Mouse (Mus musculus) lung, embryonic 16.5 days (tissue): ENCODE results near the gene Cfap97d1. TPM values are rescaled to one million over a fixed set of nuclear protein-coding genes. Genes with fewer than 3 reads are reported as not detected.

Experiments used
- ATAC-seq: fragments of 200-750 bp; cut with Nextera tagmentation; 2 replicates; pipeline ENCODE4 v1.8.0; 2017; ENCODE audit warnings: low read depth, mild to moderate bottlenecking, moderate library complexity
- H3K27ac ChIP-seq: fragments of 300-500 bp; sonication (generic); 2 replicates; pipeline ENCODE4 v1.5.1; 2014; ENCODE audit warnings: mild to moderate bottlenecking, control low read depth, low read length
- H3K27me3 ChIP-seq: fragments of 300-500 bp; sonication (generic); 2 replicates; pipeline ENCODE4 v1.6.1; 2014; ENCODE audit warnings: low read depth, low read length, mixed read lengths; ENCODE audit not compliant: control insufficient read depth, insufficient read depth
- H3K36me3 ChIP-seq: fragments of 300-500 bp; sonication (generic); 2 replicates; pipeline ENCODE4 v1.6.1; 2014; ENCODE audit warnings: low read length; ENCODE audit not compliant: control insufficient read depth, insufficient read depth
- H3K4me1 ChIP-seq: fragments of 300-500 bp; sonication (generic); replicated peaks from 2 replicates; pipeline ENCODE4 v1.6.1; 2014; ENCODE audit warnings: low read length, mixed read lengths; ENCODE audit not compliant: control insufficient read depth, insufficient read depth
- H3K4me2 ChIP-seq: fragments of 300-500 bp; sonication (generic); 2 replicates; pipeline ENCODE4 v1.6.1; 2014; ENCODE audit warnings: low read depth, low read length, control low read depth
- H3K4me3 ChIP-seq: fragments of 300-500 bp; sonication (generic); 2 replicates; pipeline ENCODE4 v1.5.1; 2014; ENCODE audit warnings: mild to moderate bottlenecking, low read length, control low read depth
- H3K9ac ChIP-seq: fragments of 300-500 bp; sonication (generic); 2 replicates; pipeline ENCODE4 v1.6.1; 2014; ENCODE audit warnings: low read length, control low read depth
- H3K9me3 ChIP-seq: fragments of 300-500 bp; sonication (generic); 2 replicates; pipeline ENCODE4 v1.6.1; 2016; ENCODE audit warnings: low read length; ENCODE audit not compliant: control insufficient read depth
- WGBS: fragments of 180-500 bp; shearing (Covaris S2); extraction: QIAGEN DNeasy Blood & Tissue Kit; methylation state at CpG from one replicate; pipeline ENCODE4 v1.1.7; 2014; 5-methylcytosine and 5-hydroxymethylcytosine counted together
- polyA plus RNA-seq: library from polyadenylated mRNA; unstranded; fragments of >200 nt; fragmentation: Nextera tagmentation; extraction: Ambion mirVana; gene quantifications from 2 replicates; pipeline ENCODE4 v1.2.1, GENCODE M21; 2015

The Cfap97d1 gene
- polyA plus RNA-seq, 1 experiment from 2014 or later: not detected

GRCm38 (mm10) chr11:101953441-101953840, 30.6 kb upstream of the Cfap97d1 start:
- Histone ChIP-seq H3K4me3 (no peak overlapping the region), H3K9ac (0 out of 2 replicates have a peak overlapping the region, but pooled peaks have one; percentile 9), H3K27ac (peak overlapping the region; percentile 67), H3K27me3 (no peaks in the 10 kb centered on the region), H3K36me3 (no peaks in the 10 kb centered on the region), H3K4me1 (peaks cover 17% of the 10 kb centered on the region), H3K9me3 (no peaks in the 10 kb centered on the region), H3K4me2 (peak overlapping the region; percentile 39)
- 35% methylated on average over 4 of the region's 4 CpGs for WGBS
- ATAC-seq: no peak

GRCm38 (mm10) chr11:101957476-101957875, 26.6 kb upstream of the Cfap97d1 start:
- 46% methylated on average over 5 of the region's 5 CpGs for WGBS
- Histone ChIP-seq H3K9ac (no peak overlapping the region), H3K36me3 (no peaks in the 10 kb centered on the region), H3K4me3 (no peak overlapping the region), H3K27me3 (peaks cover 18% of the 10 kb centered on the region), H3K9me3 (no peaks in the 10 kb centered on the region), H3K27ac (no peak overlapping the region), H3K4me2 (no peak overlapping the region), H3K4me1 (peaks cover 12% of the 10 kb centered on the region)
- no peak for ATAC-seq

GRCm38 (mm10) chr11:101963043-101963442, 21.0 kb upstream of the Cfap97d1 start:
- no peak overlapping the region; the same call in 1 of the 2 replicates for H3K4me3 ChIP-seq
- no peaks in the 10 kb centered on the region for H3K9me3 ChIP-seq
- peak overlapping the region; percentile 84 for H3K4me2 ChIP-seq
- peaks cover 8% of the 10 kb centered on the region for H3K4me1 ChIP-seq
- 2% methylated on average over 11 of the region's 11 CpGs for WGBS
- H3K9ac ChIP-seq: no peak overlapping the region
- peaks cover 57% of the 10 kb centered on the region for H3K27me3 ChIP-seq
- no peak overlapping the region for H3K27ac ChIP-seq
- no peak for ATAC-seq
- no peaks in the 10 kb centered on the region for H3K36me3 ChIP-seq

GRCm38 (mm10) chr11:101963473-101964291, 20.4 kb upstream of the Cfap97d1 start:
- H3K9ac ChIP-seq: peak overlapping the region; percentile 61
- H3K4me2 ChIP-seq: peak overlapping the region; percentile 84
- ATAC-seq: peak; percentile 29; the same call in 1 of the 2 replicates
- under 1% methylated on average over 78 of the region's 78 CpGs for WGBS
- H3K36me3 ChIP-seq: no peaks in the 10 kb centered on the region
- H3K4me3 ChIP-seq: peak overlapping the region; percentile 56
- no peaks in the 10 kb centered on the region for H3K9me3 ChIP-seq
- H3K27me3 ChIP-seq: peaks cover 57% of the 10 kb centered on the region
- H3K27ac ChIP-seq: no peak overlapping the region
- peaks cover 12% of the 10 kb centered on the region for H3K4me1 ChIP-seq

GRCm38 (mm10) chr11:101964647-101965046, 19.4 kb upstream of the Cfap97d1 start:
- Histone ChIP-seq H3K4me3 (no peak overlapping the region), H3K36me3 (no peaks in the 10 kb centered on the region), H3K4me2 (no peak overlapping the region), H3K4me1 (peaks cover 13% of the 10 kb centered on the region), H3K27ac (no peak overlapping the region), H3K27me3 (peaks cover 57% of the 10 kb centered on the region), H3K9me3 (no peaks in the 10 kb centered on the region), H3K9ac (no peak overlapping the region)
- 9% methylated on average over 8 of the region's 8 CpGs for WGBS
- no peak for ATAC-seq

GRCm38 (mm10) chr11:101965553-101965952, 18.5 kb upstream of the Cfap97d1 start:
- no peak overlapping the region for H3K9ac ChIP-seq
- ATAC-seq: no peak
- H3K4me1 ChIP-seq: peaks cover 13% of the 10 kb centered on the region
- H3K9me3 ChIP-seq: no peaks in the 10 kb centered on the region
- H3K36me3 ChIP-seq: no peaks in the 10 kb centered on the region
- no peak overlapping the region for H3K4me2 ChIP-seq
- H3K27me3 ChIP-seq: peaks cover 57% of the 10 kb centered on the region
- H3K4me3 ChIP-seq: no peak overlapping the region
- WGBS: 8% methylated on average over 2 of the region's 2 CpGs
- no peak overlapping the region for H3K27ac ChIP-seq

GRCm38 (mm10) chr11:101966965-101967614, 17.0 kb upstream of the Cfap97d1 start, which contains the start of gene Sost:
Gene Sost, minus strand, starts transcription at chr11:101967015.
- Histone ChIP-seq H3K4me1 (peaks cover 13% of the 10 kb centered on the region), H3K4me2 (no peak within 1 kb of the TSS), H3K27me3 (peaks cover 42% of the 10 kb centered on the region), H3K9me3 (no peaks in the 10 kb centered on the region), H3K27ac (no peak within 1 kb of the TSS), H3K36me3 (no peaks in the 10 kb centered on the region), H3K4me3 (no peak within 1 kb of the TSS), H3K9ac (no peak within 1 kb of the TSS)
- no peak for ATAC-seq
- WGBS: 22% methylated on average over 9 of the region's 10 CpGs

- H3K27ac ChIP-seq: no peak overlapping the region
- no peak overlapping the region for H3K4me2 ChIP-seq
- no peak for ATAC-seq
- no peaks in the 10 kb centered on the region for H3K9me3 ChIP-seq
- 6% methylated on average over 7 of the region's 7 CpGs for WGBS
- no peak overlapping the region for H3K4me3 ChIP-seq
- no peak overlapping the region for H3K9ac ChIP-seq
- H3K4me1 ChIP-seq: peaks cover 12% of the 10 kb centered on the region
- 0 out of 2 replicates have a peak, but pooled peaks cover 2% of the 10 kb centered on the region for H3K36me3 ChIP-seq
- peaks cover 31% of the 10 kb centered on the region for H3K27me3 ChIP-seq
These were observed 15.8 kb upstream of the Cfap97d1 start for GRCm38 (mm10) chr11:101968311-101968710.

GRCm38 (mm10) chr11:101968791-101969190, 15.3 kb upstream of the Cfap97d1 start:
- 0 out of 2 replicates have a peak, but pooled peaks cover 2% of the 10 kb centered on the region for H3K36me3 ChIP-seq
- H3K9me3 ChIP-seq: no peaks in the 10 kb centered on the region
- no peak overlapping the region for H3K9ac ChIP-seq
- H3K27ac ChIP-seq: no peak overlapping the region
- H3K4me1 ChIP-seq: peaks cover 9% of the 10 kb centered on the region
- under 1% methylated on average over 5 of the region's 5 CpGs for WGBS
- no peak overlapping the region for H3K4me3 ChIP-seq
- peak; percentile 79 for ATAC-seq
- H3K4me2 ChIP-seq: no peak overlapping the region
- H3K27me3 ChIP-seq: peaks cover 26% of the 10 kb centered on the region
